Mouse (Mus musculus) retina, postnatal 1 day (tissue): ENCODE results near the gene Tnpo3.

Source experiments
- DNase-seq: peaks from one replicate; pipeline ENCODE4 v3.0.0-alpha.2; 2012

Tnpo3 gene

DNA sequence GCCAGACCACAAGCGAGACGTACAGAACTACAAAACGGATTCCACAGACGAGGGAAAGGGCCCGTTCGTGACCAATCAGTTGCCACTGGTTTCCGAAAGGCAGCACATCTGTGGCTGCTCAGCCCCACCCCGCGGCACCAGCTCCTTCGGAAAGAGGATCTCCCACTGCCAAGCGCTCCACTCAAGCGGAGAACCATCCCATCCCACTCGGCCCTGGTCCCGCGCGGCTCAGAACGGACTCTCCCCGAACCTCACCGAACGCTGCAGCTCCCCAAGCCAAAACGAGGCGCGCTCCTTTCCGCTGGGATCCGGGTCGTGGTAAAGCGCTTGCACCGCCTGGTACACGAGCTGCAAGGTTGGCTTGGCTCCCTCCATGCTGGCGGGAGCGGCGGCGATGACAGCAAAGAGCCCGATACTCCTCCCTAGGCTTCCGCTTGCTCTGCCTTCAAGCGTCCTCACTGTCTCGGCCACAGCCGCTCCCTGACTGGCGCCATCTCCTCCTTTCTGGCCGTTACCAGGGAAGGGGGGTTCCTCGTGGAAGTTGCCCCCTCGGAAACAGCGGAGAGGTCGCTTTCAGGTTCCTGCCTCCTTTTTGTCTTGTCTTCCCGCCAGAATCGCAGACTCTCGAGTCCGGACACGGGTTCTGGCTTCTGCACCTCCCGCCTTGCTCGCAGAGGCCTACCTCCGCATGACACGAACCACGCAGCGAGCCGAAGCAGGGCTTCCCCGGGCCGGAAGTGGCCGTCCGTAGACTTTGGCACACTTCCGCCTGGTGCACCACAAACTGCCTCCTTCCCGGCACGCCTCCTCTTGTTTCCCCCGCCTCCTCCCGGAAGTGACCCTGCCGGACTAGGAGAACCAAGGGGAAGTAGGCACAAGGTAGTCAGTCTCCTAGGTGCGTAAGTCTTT, at the start of gene Tnpo3:
Gene Tnpo3, minus strand, starts transcription at position 777 of the 909 bp plus-strand sequence.
- peak; percentile 97 for DNase-seq

- DNase-seq: no peak
Measured at GRCm38 (mm10) chr6:29658626-29659475, 49.2 kb upstream of the Tnpo3 start.

- DNase-seq: no peak
Measured at GRCm38 (mm10) chr6:29653271-29653670, 43.6 kb upstream of the Tnpo3 start.

DNA sequence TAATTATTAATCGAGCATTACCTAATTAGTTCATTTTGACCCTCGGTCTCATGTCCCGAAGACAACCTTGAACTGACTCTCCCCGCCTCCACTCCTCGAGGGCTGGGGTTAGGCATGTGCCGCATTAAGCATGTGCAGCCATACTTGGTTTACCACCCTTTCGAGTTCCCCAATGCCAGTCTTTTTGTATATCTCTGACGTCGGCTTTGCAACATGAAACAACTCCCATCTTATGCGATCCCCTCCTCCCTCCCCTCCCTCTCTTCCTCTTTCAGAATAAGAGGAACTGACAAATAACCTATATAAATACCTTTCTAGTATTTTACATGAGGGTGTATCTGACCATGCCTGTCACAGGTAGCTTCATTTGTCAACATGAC, 40.5 kb upstream of the Tnpo3 start:
- DNase-seq: no peak

- DNase-seq: peak; percentile 90
Measured at GRCm38 (mm10) chr6:29649494-29650169, 39.9 kb upstream of the Tnpo3 start.

GRCm38 (mm10) chr6:29641816-29642215, 32.1 kb upstream of the Tnpo3 start:
- DNase-seq: no peak

- DNase-seq: no peak
Measured at GRCm38 (mm10) chr6:29639580-29640419, 30.1 kb upstream of the Tnpo3 start.

- no peak for DNase-seq
Measured at GRCm38 (mm10) chr6:29638844-29639460, 29.3 kb upstream of the Tnpo3 start.

GRCm38 (mm10) chr6:29637397-29638373, 28.0 kb upstream of the Tnpo3 start:
- DNase-seq: no peak

GRCm38 (mm10) chr6:29636322-29637092, 26.8 kb upstream of the Tnpo3 start:
- no peak for DNase-seq

DNA sequence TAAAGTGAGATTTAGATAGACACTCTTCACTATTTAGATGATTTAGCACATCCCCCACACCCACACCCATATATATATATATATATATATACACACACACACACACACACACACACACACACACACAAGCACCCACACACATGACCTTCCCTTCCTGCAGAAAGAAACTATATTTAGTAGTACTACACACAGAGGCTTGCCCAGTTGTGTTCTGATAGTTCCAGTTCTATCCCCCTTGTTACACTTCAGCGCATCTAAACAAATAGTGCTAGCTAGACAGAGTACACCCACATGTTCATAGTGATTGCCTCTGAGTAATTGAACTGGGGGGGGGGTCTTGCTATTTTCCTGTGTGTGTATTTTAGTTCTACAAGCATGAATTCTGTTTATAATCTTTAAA, 24.9 kb upstream of the Tnpo3 start:
- no peak for DNase-seq

DNA sequence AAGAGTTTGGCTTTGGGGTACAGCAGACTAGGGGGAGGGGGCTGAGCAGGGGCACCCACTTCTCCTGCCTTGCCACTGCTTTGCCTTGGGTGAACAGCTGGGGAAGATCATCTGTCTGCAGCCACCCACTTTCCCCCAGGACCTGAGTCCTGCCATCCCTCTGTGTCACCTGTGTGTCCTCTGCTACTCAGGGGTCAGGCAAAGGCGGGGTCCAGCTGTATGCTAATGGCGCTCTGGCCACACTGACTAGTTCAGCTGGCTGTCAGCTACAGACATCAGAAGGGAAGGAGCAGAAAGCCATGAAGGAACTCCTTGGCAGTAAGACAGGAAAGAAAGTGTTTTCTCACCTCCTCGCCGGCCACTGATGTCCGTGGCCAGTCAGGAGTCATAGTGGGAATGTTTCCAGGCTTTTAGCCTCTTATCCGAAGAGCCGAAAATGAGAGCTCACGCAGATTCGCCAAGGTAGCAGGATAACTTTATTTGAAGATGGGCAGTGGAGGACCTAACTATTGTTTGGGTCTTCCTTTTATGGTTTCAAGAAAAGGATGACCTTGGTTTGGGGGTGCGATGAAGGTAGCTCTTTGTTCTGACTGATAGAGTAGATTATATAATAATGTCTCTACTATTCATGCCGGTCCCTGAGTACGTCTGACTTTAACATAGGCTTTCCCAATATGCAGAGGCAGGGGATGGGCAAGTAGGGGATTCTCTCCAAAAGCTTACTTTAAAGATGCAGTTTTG, 23.0 kb upstream of the Tnpo3 start:
- DNase-seq: peak; percentile 11

GRCm38 (mm10) chr6:29631751-29632551, 22.3 kb upstream of the Tnpo3 start:
- no peak for DNase-seq

- no peak for DNase-seq
Measured at GRCm38 (mm10) chr6:29630216-29630615, 20.5 kb upstream of the Tnpo3 start.

DNA sequence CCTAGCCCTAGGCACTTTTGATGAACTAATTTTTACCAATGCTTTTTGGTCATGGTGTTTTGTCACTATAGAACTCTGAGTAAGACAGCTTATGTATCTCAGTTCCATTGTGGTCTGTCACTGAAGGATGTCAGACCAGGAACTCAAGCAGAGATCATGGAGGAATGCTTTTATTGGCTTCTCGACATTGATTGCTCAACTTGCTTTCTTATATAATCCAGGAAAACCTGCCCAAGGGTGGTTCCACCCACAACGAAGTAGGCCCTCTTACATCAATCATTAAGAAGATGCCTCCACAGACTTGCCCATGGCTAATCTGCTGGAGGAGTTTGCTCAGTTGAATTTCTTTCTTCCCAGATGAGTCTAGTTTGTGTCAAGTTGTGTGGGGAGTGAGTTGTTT, 18.1 kb upstream of the Tnpo3 start:
- no peak for DNase-seq

- no peak for DNase-seq
Measured at GRCm38 (mm10) chr6:29623857-29624256, 14.2 kb upstream of the Tnpo3 start.

GRCm38 (mm10) chr6:29622273-29622672, 12.6 kb upstream of the Tnpo3 start:
- no peak for DNase-seq
